Mouse (Mus musculus) ES-E14 (cell line): ENCODE data around the gene Ppp4r2. TPM values are rescaled to one million over a fixed set of nuclear protein-coding genes. Genes with fewer than 3 reads are reported as not detected.
A peak's percentile ranks its signal among the peaks of the same experiment; 100 is the strongest.

ENCODE experiments used
- DNase-seq: peaks from one replicate; pipeline ENCODE4 v3.0.0-alpha.2; 2013; ENCODE audit warnings: low read depth, low spot score
- H3K27ac ChIP-seq: 2 replicates; pipeline ENCODE4 v1.5.1; 2012; ENCODE audit warnings: low read depth, mild to moderate bottlenecking, low read length, moderate library complexity, mixed read lengths; ENCODE audit not compliant: poor library complexity, insufficient read depth, severe bottlenecking
- H3K36me3 ChIP-seq: 2 replicates; pipeline ENCODE4 v1.6.1; 2012; ENCODE audit warnings: mild to moderate bottlenecking, low read length, moderate library complexity, mixed read lengths; ENCODE audit not compliant: control insufficient read depth, poor library complexity, insufficient read depth, severe bottlenecking
- H3K4me1 ChIP-seq, 2 experiments: fragments of 150-350 bp in 1 of 2; sonication (generic) in 1 of 2; 2 replicates each; pipeline ENCODE4 v1.6.1; 2012; ENCODE audit warnings: low read length in 2 of 2, mild to moderate bottlenecking in 1 of 2, mixed read lengths in 1 of 2; ENCODE audit not compliant: control insufficient read depth in 2 of 2, insufficient read depth in 2 of 2, poor library complexity in 1 of 2
- H3K4me3 ChIP-seq, 2 experiments: fragments of 150-350 bp in 1 of 2; sonication (generic) in 1 of 2; 2 replicates each; pipeline ENCODE4 v1.5.1; 2012; ENCODE audit warnings: low read length in 2 of 2, low read depth in 1 of 2, mild to moderate bottlenecking in 1 of 2, mixed read lengths in 1 of 2; ENCODE audit not compliant: insufficient read depth in 1 of 2, poor library complexity in 1 of 2, severe bottlenecking in 1 of 2
- H3K9ac ChIP-seq: 2 replicates; pipeline ENCODE4 v1.6.1; 2012; ENCODE audit warnings: low read depth, mild to moderate bottlenecking, low read length, mixed read lengths; ENCODE audit not compliant: poor library complexity, insufficient read depth, severe bottlenecking
- H3K9me3 ChIP-seq: fragments of 150-350 bp; sonication (generic); 2 replicates; pipeline ENCODE4 v1.6.1; 2012; ENCODE audit warnings: low read depth, mild to moderate bottlenecking, low read length; ENCODE audit not compliant: control insufficient read depth, insufficient read depth
- CHD2 ChIP-seq: IDR thresholded peaks from 2 replicates; pipeline ENCODE4 v1.6.1; 2014; ENCODE audit warnings: mild to moderate bottlenecking, low read depth, low read length, inconsistent platforms
- HCFC1 ChIP-seq: IDR thresholded peaks from 2 replicates; pipeline ENCODE4 v1.6.1; 2012; ENCODE audit warnings: low read length, inconsistent platforms, borderline replicate concordance; ENCODE audit not compliant: insufficient read depth
- MAFK ChIP-seq: IDR thresholded peaks from 2 replicates; pipeline ENCODE4 v1.6.1; 2014; ENCODE audit warnings: mild to moderate bottlenecking, low read depth, low read length, inconsistent platforms; ENCODE audit not compliant: insufficient read depth
- ZC3H11A ChIP-seq: IDR thresholded peaks from 2 replicates; pipeline ENCODE4 v1.6.1; 2012; ENCODE audit warnings: low read depth, mild to moderate bottlenecking, inconsistent platforms, low read length, borderline replicate concordance
- ZNF384 ChIP-seq: IDR thresholded peaks from 2 replicates; pipeline ENCODE4 v1.6.1; 2012; ENCODE audit warnings: low read depth, low read length, inconsistent platforms
- in situ Hi-C, 2 experiments: fragments of 600-800 bp; cut with MboI; formaldehyde crosslinking; loops; one replicate each; pipeline ENCODE4 v1.15.1; 2025; ENCODE audit warnings: low sequenced_read_pairs in 2 of 2, inconsistent platforms in 1 of 2; ENCODE audit not compliant: unreplicated experiment in 2 of 2
- total RNA-seq: library from RNA; depleted of rRNA; stranded (reverse); fragments of 300-350 nt; gene quantifications from 2 replicates; pipeline ENCODE4 v1.2.3, GENCODE M21; 2012

Ppp4r2 gene
- total RNA-seq, 1 experiment: 66.8 TPM

- Histone ChIP-seq H3K4me3 (peak overlapping the region; percentile 92 to 100), H3K9ac (peak overlapping the region; percentile 100), H3K4me1 (no peaks in the 10 kb centered on the region; a peak in 1 of 4 replicates), H3K36me3 (peaks cover 15% of the 10 kb centered on the region), H3K9me3 (no peaks in the 10 kb centered on the region), H3K27ac (peak overlapping the region; percentile 68; the same call in 1 of the 2 replicates)
- TF ChIP-seq HCFC1 (no peak), MAFK (no peak), ZNF384 (no peak), ZC3H11A (no peak), CHD2 (no peak)
- in situ Hi-C loops: no loop called here
- no peak for DNase-seq
Observed at GRCm38 (mm10) chr6:100833811-100834481, 524 bp downstream of the Ppp4r2 start.

- Histone ChIP-seq H3K9me3 (no peaks in the 10 kb centered on the region), H3K9ac (peak overlapping the region; percentile 100; the same call in 1 of the 2 replicates), H3K4me3 (peak overlapping the region; percentile 92 to 100), H3K36me3 (peaks cover 16% of the 10 kb centered on the region), H3K27ac (no peak overlapping the region), H3K4me1 (no peaks in the 10 kb centered on the region; a peak in 1 of 4 replicates)
- in situ Hi-C loops: no loop called here
- no peak for TF ChIP-seq MAFK
- TF ChIP-seq CHD2: no peak
- no peak for TF ChIP-seq ZNF384
- TF ChIP-seq HCFC1: no peak
- TF ChIP-seq ZC3H11A: no peak
- DNase-seq: no peak
Observed at GRCm38 (mm10) chr6:100834489-100835160, 1.2 kb downstream of the Ppp4r2 start.

DNA sequence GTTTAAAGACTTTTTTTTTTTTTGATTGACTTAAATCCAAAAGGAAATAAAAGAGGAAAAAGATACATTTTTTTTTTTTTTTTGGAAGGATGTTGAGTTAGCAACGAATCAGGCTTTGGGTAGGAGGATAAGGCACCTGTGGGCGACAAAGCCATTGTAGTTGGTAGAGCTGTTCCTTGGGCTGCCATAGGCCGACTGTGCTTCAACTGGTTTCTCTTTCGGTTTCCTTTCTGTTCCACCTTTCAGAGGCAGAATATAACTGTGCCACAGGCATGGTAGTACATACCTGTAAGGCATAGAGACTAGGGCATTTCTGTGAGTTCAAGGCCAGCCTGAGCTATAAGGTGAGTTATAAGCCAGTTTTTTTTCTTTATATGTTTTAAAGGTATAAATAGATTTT, 11.6 kb downstream of the Ppp4r2 start:
- in situ Hi-C loops: no loop called here
- no peak for DNase-seq

DNA sequence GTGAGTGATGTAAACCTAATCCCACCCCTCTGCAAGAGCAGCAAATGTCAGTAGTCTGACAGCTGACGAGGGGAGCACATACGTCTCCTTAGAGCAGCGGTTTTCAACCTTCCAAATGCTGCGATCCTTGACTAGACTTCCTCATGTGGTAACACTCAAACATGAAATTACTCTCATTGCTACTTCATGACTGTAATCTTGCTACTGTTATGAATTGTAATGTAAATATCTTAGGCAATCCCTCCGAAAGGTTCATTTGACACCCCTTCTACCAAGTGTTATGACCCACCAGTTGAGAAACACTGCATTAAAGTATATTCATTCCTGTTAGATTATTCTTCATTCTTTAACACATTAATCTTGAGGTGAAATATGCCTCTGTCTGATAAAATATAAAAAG, 13.8 kb downstream of the Ppp4r2 start:
- TF ChIP-seq ZNF384: no peak
- TF ChIP-seq CHD2: no peak
- no peak for TF ChIP-seq HCFC1
- no peak for TF ChIP-seq MAFK
- Histone ChIP-seq H3K4me1 (no peaks in the 10 kb centered on the region), H3K4me3 (no peak overlapping the region), H3K27ac (no peak overlapping the region), H3K9ac (no peak overlapping the region), H3K9me3 (no peaks in the 10 kb centered on the region), H3K36me3 (peaks cover 3% of the 10 kb centered on the region)
- in situ Hi-C loops: no loop called here
- no peak for DNase-seq

More for the DNA sequence above, 11.6 kb downstream of the Ppp4r2 start:
- Histone ChIP-seq H3K9me3 (no peaks in the 10 kb centered on the region), H3K36me3 (peaks cover 2% of the 10 kb centered on the region), H3K9ac (no peak overlapping the region), H3K4me1 (no peaks in the 10 kb centered on the region; a peak in 1 of 4 replicates), H3K4me3 (no peak overlapping the region), H3K27ac (no peak overlapping the region)
- TF ChIP-seq ZNF384: no peak
- no peak for TF ChIP-seq ZC3H11A
- no peak for TF ChIP-seq CHD2
- TF ChIP-seq HCFC1: no peak
- TF ChIP-seq MAFK: no peak
